Mouse (Mus musculus) limb, embryonic 14.5 days (tissue): Measurements from ENCODE around the gene Rbbp9. TPM values are rescaled to one million over a fixed set of nuclear protein-coding genes. Genes with fewer than 3 reads are reported as not detected.

Source experiments
- ATAC-seq: fragments of 200-750 bp; cut with Nextera tagmentation; 2 replicates; pipeline ENCODE4 v1.8.0; 2017; ENCODE audit warnings: low read depth, moderate number of reproducible peaks, moderate TSS enrichment; ENCODE audit not compliant: low FRiP score
- DNase-seq: peaks from one replicate; pipeline ENCODE4 v3.0.0-alpha.2; 2015; ENCODE audit warnings: low spot score
- H3K27ac ChIP-seq: fragments of 300-500 bp; sonication (generic); replicated peaks from 2 replicates; pipeline ENCODE4 v1.5.1; 2014; ENCODE audit warnings: low read depth, mild to moderate bottlenecking, low read length, moderate library complexity, mixed read lengths
- H3K27me3 ChIP-seq: fragments of 300-500 bp; sonication (generic); 2 replicates; pipeline ENCODE4 v1.6.1; 2014; ENCODE audit warnings: low read length, mixed read lengths; ENCODE audit not compliant: control insufficient read depth, insufficient read depth
- H3K36me3 ChIP-seq: fragments of 300-500 bp; sonication (generic); 2 replicates; pipeline ENCODE4 v1.6.1; 2014; ENCODE audit warnings: mild to moderate bottlenecking, low read length, moderate library complexity, mixed read lengths; ENCODE audit not compliant: control insufficient read depth, insufficient read depth
- H3K4me1 ChIP-seq: fragments of 300-500 bp; sonication (generic); 2 replicates; pipeline ENCODE4 v1.6.1; 2014; ENCODE audit warnings: antibody characterized with exemption, low read length, mixed read lengths; ENCODE audit not compliant: control insufficient read depth, insufficient read depth
- H3K4me2 ChIP-seq: fragments of 300-500 bp; sonication (generic); replicated peaks from 2 replicates; pipeline ENCODE4 v1.6.1; 2014; ENCODE audit warnings: low read depth, mild to moderate bottlenecking, low read length, moderate library complexity; ENCODE audit not compliant: severe bottlenecking
- H3K4me3 ChIP-seq: fragments of 300-500 bp; sonication (generic); replicated peaks from 2 replicates; pipeline ENCODE4 v1.5.1; 2014; ENCODE audit warnings: low read length
- H3K9ac ChIP-seq: fragments of 300-500 bp; sonication (generic); 2 replicates; pipeline ENCODE4 v1.6.1; 2014; ENCODE audit warnings: mild to moderate bottlenecking, low read depth, low read length, moderate library complexity; ENCODE audit not compliant: severe bottlenecking
- H3K9me3 ChIP-seq: fragments of 300-500 bp; sonication (generic); 2 replicates; pipeline ENCODE4 v1.6.1; 2016; ENCODE audit warnings: low read length; ENCODE audit not compliant: control insufficient read depth
- POLR2A ChIP-seq: fragments of 200-500 bp; IDR thresholded peaks from 2 replicates; pipeline ENCODE4 v1.8.0; 2012; ENCODE audit warnings: inconsistent platforms, mild to moderate bottlenecking, moderate library complexity, borderline replicate concordance; ENCODE audit not compliant: insufficient read depth, insufficient read length; ENCODE audit errors: extremely low read depth
- WGBS: fragments of 180-500 bp; shearing (Covaris S2); extraction: QIAGEN DNeasy Blood & Tissue Kit; methylation state at CpG from one replicate; pipeline ENCODE4 v1.1.7; 2014; 5-methylcytosine and 5-hydroxymethylcytosine counted together
- polyA plus RNA-seq, 2 experiments: library from polyadenylated mRNA; depleted of rRNA in 1 of 2; stranded (reverse) in 1 of 2; unstranded in 1 of 2; fragments of >200 nt; fragmentation: Nextera tagmentation in 1 of 2; extraction: Ambion mirVana in 1 of 2; gene quantifications; 2 replicates each; pipeline versions ENCODE4 v1.2.1 to v1.2.3; 2012 to 2014

Gene Rbbp9
- polyA plus RNA-seq, 2 experiments, result 37.4 to 68.4 TPM

- Histone ChIP-seq H3K27me3 (no peaks in the 10 kb centered on the region), H3K36me3 (peaks cover 54% of the 10 kb centered on the region), H3K9ac (no peak overlapping the region), H3K27ac (no peak overlapping the region), H3K4me1 (no peaks in the 10 kb centered on the region), H3K9me3 (no peaks in the 10 kb centered on the region), H3K4me2 (no peak overlapping the region), H3K4me3 (no peak overlapping the region)
- DNase-seq (no peak), ATAC-seq (no peak)
- TF ChIP-seq POLR2A, result no peak
- WGBS, result 83% methylated on average over 4 of the region's 4 CpGs
Measured at GRCm38 (mm10) chr2:144588723-144589122, 38.1 kb upstream of the Rbbp9 start.

DNA sequence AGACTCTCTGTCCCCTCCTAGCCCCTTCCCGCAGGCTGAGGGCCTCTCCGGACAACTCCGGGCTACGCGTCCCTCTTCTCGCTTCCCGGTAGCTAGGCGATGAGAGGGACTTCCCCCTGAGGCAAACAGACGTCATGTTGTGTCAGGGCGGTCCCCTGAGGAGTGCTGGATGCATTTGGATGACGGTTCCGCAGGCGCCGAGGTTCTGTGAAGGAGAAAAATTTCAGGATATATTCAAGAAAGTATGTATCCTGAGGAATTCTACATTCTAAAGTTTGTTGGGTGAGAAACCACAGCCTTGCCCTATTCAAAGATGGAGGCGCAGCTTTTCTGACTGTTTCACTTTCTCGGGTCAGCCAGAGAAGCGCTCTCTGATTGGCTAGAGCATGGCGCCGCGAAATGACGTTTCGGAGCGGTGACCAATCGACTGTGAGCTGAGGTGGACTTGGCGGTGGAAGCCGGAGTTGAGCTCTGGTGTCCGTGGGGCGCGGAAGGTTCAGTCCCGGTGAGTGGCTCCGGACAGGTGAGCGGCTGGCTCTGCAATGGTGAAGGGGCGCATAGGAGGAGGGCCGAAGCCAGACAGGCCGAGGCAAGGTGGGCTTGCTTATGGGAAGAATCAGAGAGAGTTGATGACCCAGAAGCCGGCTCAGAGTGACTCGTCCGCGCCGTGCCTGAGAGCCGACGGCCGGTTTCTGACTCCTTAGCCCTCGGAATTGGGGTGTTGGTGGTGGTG lies 5.3 kb upstream of the Rbbp9 start, which contains the start of gene Sec23b:
TSS of gene Sec23b (plus strand) at position 410 of the 733 bp plus-strand sequence.
- DNase-seq, result peak; percentile 98
- TF ChIP-seq POLR2A, result peak; percentile 86; the same call in 1 of the 2 replicates

DNA sequence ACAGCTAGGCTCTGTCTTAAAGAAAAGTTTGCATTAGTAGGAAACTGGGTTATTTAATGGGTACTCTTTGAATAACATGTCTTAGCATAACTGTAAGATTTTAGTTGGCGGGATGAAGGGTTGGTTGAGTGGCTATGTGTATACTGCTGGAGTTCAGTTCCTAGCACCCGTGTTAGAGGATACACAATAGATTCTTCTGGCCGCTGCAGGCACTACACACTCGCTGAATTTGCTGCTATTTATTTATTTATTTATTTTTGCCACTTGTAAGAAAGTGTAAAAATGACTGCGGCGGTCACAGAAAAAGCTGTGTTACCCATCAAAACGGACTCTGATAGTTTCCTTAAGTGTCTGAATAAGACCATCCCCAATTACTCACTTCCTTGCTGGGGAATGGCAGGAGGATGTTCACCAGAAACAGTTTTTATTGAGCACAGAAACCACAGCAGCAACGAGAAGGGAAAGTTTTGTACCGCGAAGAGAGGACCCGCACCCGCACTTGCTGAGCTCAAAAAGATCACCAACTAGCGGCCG lies 4.7 kb upstream of the Rbbp9 start:
- H3K27ac ChIP-seq, result peak overlapping the region; percentile 93
- H3K27me3 ChIP-seq, result no peaks in the 10 kb centered on the region
- peak overlapping the region; percentile 80 for H3K9ac ChIP-seq
- H3K9me3 ChIP-seq, result no peaks in the 10 kb centered on the region
- WGBS, result 4% methylated on average over 14 of the region's 14 CpGs
- H3K36me3 ChIP-seq, result peaks cover 11% of the 10 kb centered on the region
- DNase-seq (peak; percentile 49), ATAC-seq (no peak)
- no peak for TF ChIP-seq POLR2A
- H3K4me2 ChIP-seq, result peak overlapping the region; percentile 61
- peaks cover 10% of the 10 kb centered on the region for H3K4me1 ChIP-seq
- peak overlapping the region; percentile 85 for H3K4me3 ChIP-seq

More for the DNA sequence above, 5.3 kb upstream of the Rbbp9 start, which contains the start of gene Sec23b:
- H3K9ac ChIP-seq, result peak within 1 kb of the TSS; percentile 80
- ATAC-seq, result peak; percentile 99
- peak within 1 kb of the TSS; percentile 93 for H3K27ac ChIP-seq
- H3K4me3 ChIP-seq, result peak within 1 kb of the TSS; percentile 85
- peak within 1 kb of the TSS; percentile 70 for H3K4me2 ChIP-seq
- no peaks in the 10 kb centered on the region for H3K9me3 ChIP-seq
- peaks cover 10% of the 10 kb centered on the region for H3K4me1 ChIP-seq
- H3K27me3 ChIP-seq, result no peaks in the 10 kb centered on the region
- H3K36me3 ChIP-seq, result peaks cover 11% of the 10 kb centered on the region
- under 1% methylated on average over 44 of the region's 44 CpGs for WGBS

DNA sequence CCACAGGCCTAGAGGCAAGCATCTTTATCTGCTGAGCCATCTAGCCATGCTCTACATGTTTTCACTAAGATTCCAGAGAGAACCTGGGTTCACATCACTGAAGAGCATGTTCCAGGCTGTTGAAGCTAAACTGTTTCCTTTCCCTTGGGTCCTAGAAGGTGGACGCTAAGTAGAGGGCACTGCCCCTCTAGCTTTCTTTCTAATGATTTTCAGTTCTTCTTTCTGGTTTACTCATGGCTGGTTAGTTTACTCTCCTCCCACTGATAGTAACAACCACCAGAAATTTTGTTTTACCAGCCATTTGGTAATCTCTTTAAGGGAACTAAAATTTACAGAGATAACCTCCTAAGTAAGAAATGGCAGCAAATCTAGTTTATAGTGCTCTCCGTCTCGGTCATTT lies 3.2 kb upstream of the Rbbp9 start:
- Histone ChIP-seq H3K9me3 (no peaks in the 10 kb centered on the region), H3K4me2 (no peak overlapping the region), H3K4me1 (peaks cover 14% of the 10 kb centered on the region), H3K9ac (no peak overlapping the region), H3K27ac (no peak overlapping the region), H3K27me3 (no peaks in the 10 kb centered on the region), H3K36me3 (peaks cover under 1% of the 10 kb centered on the region; the same call in 1 of the 2 replicates), H3K4me3 (no peak overlapping the region)
- 89% methylated on average over 3 of the region's 3 CpGs for WGBS
- no peak for TF ChIP-seq POLR2A
- ATAC-seq (no peak), DNase-seq (no peak)

DNA sequence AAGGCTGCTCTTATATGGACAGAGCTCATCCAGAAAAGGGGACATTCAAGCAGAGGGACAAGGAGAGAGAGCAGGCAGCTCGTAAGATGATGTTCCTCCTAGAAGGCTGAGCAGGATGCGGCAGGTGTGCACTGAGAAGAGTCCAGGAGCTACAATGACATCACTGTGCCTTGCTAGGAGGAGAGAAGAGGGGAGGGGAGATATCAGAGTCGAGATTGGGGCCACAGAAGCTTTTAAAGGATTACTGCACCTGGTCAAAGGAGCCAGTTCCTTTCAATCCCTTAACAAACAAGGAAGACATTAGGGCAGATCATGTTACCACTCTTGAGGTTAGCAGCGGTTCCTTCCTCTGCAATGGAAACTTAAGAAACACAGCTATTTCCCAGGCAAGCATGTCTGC lies 3.1 kb downstream of the Rbbp9 start:
- WGBS, result 77% methylated on average over 4 of the region's 4 CpGs
- ATAC-seq (no peak), DNase-seq (no peak)
- Histone ChIP-seq H3K4me2 (no peak overlapping the region), H3K9ac (no peak overlapping the region), H3K27me3 (no peaks in the 10 kb centered on the region), H3K4me3 (no peak overlapping the region), H3K36me3 (peaks cover 39% of the 10 kb centered on the region), H3K9me3 (no peaks in the 10 kb centered on the region), H3K27ac (no peak overlapping the region), H3K4me1 (peaks cover 5% of the 10 kb centered on the region; the same call in 1 of the 2 replicates)
- TF ChIP-seq POLR2A, result no peak
